Mouse (Mus musculus): ENCODE results near the gene Cd53. TPM values are rescaled to one million over a fixed set of nuclear protein-coding genes. Genes with fewer than 3 reads are reported as not detected.

The Cd53 gene
- total RNA-seq (2021): 1 to 10 TPM; 8.6 to 9.0 TPM
- long read RNA-seq, experiment 1, transcript Cd53-201 (8 exons, 1,742 nt): major isoform, 5 of 5 reads
- long read RNA-seq, experiment 1, partial matches to known transcripts: 0 of 5 reads
- long read RNA-seq, experiment 1, other reads (novel, unspliced or antisense): 0 of 5 reads
- long read RNA-seq, experiment 2, partial matches to known transcripts: 3 of 5 reads
- long read RNA-seq, experiment 2, other reads (novel, unspliced or antisense): 0 of 5 reads

GRCm38 (mm10) chr3:106789930-106790329, at the start of gene Cd53:
Cd53 (minus strand) TSS chr3:106790149.
- no peak for TF ChIP-seq CTCF (IDR thresholded peaks at IDR 0.05)
- 0 out of 2 replicates have a peak within 1 kb of the TSS, but pooled peaks have one; percentile 10 for H3K27ac ChIP-seq
- no peak within 1 kb of the TSS; the same call in 1 of the 2 replicates for H3K4me3 ChIP-seq
- DNase-seq (ENCODE audit: extremely low spot score in 1 of 2, low spot score in 2 of 2): no peak
- intact Hi-C loops (cut with DNase I): no loop called here

- DNase-seq (ENCODE audit: extremely low spot score in 1 of 2, low spot score in 2 of 2): no peak
- intact Hi-C loops (cut with DNase I): no loop called here
- H3K4me3 ChIP-seq: no peak overlapping the region
- TF ChIP-seq CTCF (IDR thresholded peaks at IDR 0.05): no peak
- H3K27ac ChIP-seq: no peak overlapping the region
Measured at GRCm38 (mm10) chr3:106832107-106832506, 42.2 kb upstream of the Cd53 start.

DNA sequence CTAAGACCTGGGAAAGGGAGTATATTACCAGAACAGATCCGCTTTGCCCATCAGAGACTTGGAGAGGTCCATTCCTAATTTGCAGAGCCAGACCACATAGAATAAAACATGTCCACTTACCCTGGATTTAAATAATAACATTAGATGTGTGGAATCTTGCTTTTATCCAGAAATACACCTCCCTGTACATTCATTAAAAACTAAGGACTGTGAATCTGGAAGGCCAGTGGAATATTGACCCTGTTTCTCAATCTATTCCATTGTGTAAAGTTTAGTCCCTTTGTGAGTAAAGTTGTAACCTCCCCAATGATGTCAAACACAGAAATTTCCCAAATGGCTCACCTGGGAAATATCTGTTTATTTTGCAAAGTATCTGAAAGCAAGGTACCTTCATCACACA, 36.2 kb upstream of the Cd53 start, which contains the start of gene Olfr266:
TSS of gene Olfr266 (minus strand) at position 101 of the 400 bp plus-strand sequence.
- Histone ChIP-seq H3K27ac (no peak within 1 kb of the TSS), H3K4me3 (no peak within 1 kb of the TSS)
- intact Hi-C loops (cut with DNase I): no loop called here
- no peak for DNase-seq (ENCODE audit: extremely low spot score in 1 of 2, low spot score in 2 of 2)
- no peak for TF ChIP-seq CTCF (IDR thresholded peaks at IDR 0.05)

- no peak overlapping the region for H3K27ac ChIP-seq
- no peak overlapping the region for H3K4me3 ChIP-seq
- TF ChIP-seq CTCF (IDR thresholded peaks at IDR 0.05): no peak
- DNase-seq (ENCODE audit: extremely low spot score in 1 of 2, low spot score in 2 of 2): no peak
- intact Hi-C loops (cut with DNase I): no loop called here
Measured at GRCm38 (mm10) chr3:106817676-106818075, 27.7 kb upstream of the Cd53 start.

DNA sequence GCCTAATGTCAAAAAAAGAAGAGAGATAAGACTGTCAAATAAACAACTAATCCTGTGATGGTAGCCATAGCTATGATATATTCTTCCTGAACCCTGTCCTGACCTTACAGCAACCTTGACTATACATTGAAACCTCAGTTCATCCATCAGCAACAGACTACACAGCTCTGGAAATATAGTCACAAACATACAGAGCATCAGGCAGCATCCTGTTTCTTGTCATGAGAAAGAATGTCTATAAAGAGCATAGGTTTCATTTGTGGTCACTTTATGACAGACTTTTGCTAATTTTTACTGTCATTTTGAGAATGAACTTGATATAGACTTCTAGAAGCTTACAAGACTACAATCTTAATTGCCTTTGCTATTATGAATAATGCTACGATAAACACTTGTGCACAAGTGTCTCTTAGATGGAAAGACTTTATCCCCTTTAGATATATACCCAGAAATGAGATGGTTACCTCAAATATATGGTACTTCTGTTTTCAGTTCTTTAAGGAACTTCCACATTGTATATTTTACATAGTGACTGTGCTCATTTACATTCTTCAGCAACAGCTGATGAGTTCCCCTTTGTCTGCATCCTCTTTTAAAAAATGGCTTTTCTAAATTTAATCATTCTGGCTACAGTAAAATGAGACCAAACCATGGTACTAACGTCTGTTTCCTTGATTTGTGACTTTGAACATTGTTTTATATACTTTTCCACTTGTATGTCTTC, 19.2 kb upstream of the Cd53 start:
- DNase-seq (ENCODE audit: extremely low spot score in 1 of 2, low spot score in 2 of 2): no peak
- intact Hi-C loops (cut with DNase I): no loop called here
- Histone ChIP-seq H3K27ac (no peak overlapping the region), H3K4me3 (no peak overlapping the region)
- TF ChIP-seq CTCF (IDR thresholded peaks at IDR 0.05): no peak

- no peak for DNase-seq (ENCODE audit: extremely low spot score in 1 of 2, low spot score in 2 of 2)
- intact Hi-C loops (cut with DNase I): no loop called here
- H3K4me3 ChIP-seq: no peak overlapping the region
- TF ChIP-seq CTCF (IDR thresholded peaks at IDR 0.05): no peak
- H3K27ac ChIP-seq: no peak overlapping the region
Measured at GRCm38 (mm10) chr3:106798079-106798478, 8.1 kb upstream of the Cd53 start.

- no peak overlapping the region for H3K27ac ChIP-seq
- intact Hi-C loops (cut with DNase I): no loop called here
- no peak for TF ChIP-seq CTCF (IDR thresholded peaks at IDR 0.05)
- H3K4me3 ChIP-seq: no peak overlapping the region; the same call in 1 of the 2 replicates
- DNase-seq (ENCODE audit: extremely low spot score in 1 of 2, low spot score in 2 of 2): no peak
Measured at GRCm38 (mm10) chr3:106788440-106788887, 1.5 kb downstream of the Cd53 start.

DNA sequence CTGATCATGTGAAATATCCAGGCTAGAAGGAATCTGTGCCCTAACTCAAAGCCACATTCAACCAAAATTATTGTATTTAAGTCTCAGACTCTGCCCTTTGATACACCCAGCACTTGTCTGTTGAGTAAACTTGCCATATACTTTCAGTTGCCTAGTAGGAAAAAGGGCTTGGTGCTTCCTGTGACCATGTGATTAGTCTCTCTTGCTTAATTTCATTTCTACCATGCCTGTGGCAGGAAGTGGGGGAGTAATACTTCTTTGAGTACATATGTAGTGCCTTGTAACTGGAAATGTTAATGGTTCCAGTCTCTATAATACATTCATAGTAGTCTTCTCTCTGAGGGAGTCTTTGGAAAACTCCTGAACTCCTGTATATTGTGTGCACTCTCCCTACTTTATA, 2.0 kb downstream of the Cd53 start:
- no peak for TF ChIP-seq CTCF (IDR thresholded peaks at IDR 0.05)
- intact Hi-C loops (cut with DNase I): no loop called here
- Histone ChIP-seq H3K4me3 (no peak overlapping the region), H3K27ac (no peak overlapping the region)
- DNase-seq (ENCODE audit: extremely low spot score in 1 of 2, low spot score in 2 of 2): no peak

DNA sequence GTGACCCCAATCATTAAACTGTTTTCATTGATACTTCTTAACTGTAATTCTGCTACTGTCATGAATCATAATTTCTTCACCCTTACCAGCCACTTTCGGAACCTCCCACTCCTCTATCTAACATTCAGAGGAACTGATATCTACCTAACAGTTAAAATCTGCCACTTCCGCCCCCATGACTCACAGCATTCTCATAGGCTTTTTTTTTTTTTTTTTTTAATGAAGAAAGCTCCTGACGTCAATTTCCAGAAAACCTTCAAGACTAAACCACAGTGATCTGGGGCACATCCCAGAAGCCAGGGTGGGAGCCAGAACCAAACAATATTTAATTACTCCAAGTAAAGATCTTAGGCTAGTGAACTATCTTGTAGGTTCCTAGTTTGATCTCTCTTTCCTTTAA, 4.8 kb downstream of the Cd53 start:
- Histone ChIP-seq H3K4me3 (no peak overlapping the region), H3K27ac (no peak overlapping the region)
- DNase-seq (ENCODE audit: extremely low spot score in 1 of 2, low spot score in 2 of 2): no peak
- no peak for TF ChIP-seq CTCF (IDR thresholded peaks at IDR 0.05)
- intact Hi-C loops (cut with DNase I): no loop called here

- no peak for DNase-seq (ENCODE audit: extremely low spot score in 1 of 2, low spot score in 2 of 2)
- Histone ChIP-seq H3K4me3 (no peak overlapping the region), H3K27ac (no peak overlapping the region)
- intact Hi-C loops (cut with DNase I): loop anchor here (5.0 kb wide), 1 partner anchor 110 kb away; no protein-coding TSS in a partner anchor
- peak; percentile 21 for TF ChIP-seq CTCF (IDR thresholded peaks at IDR 0.05)
Measured at GRCm38 (mm10) chr3:106771834-106772233, 18.1 kb downstream of the Cd53 start.

DNA sequence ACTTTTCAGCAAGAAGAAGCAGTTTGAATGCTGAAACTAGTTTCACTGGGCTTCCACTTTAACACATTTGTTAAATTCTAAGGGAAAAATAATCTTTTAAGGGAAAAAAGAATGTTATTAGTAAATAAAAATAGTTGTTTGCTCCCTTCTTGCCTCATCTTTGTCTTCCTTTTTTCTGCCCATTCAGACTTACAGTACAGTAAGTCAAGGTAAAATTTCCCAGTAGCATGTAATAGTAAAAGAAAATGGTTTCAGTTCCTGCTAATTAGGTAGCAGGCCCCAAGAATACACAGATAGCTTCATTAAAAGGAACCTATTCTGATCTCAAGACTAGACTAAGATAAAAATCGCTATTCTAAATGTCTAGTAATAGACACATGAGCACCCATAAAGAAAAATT, 34.1 kb downstream of the Cd53 start:
- no peak for DNase-seq (ENCODE audit: extremely low spot score in 1 of 2, low spot score in 2 of 2)
- H3K27ac ChIP-seq: no peak overlapping the region
- no peak overlapping the region for H3K4me3 ChIP-seq
- intact Hi-C loops (cut with DNase I): no loop called here
- no peak for TF ChIP-seq CTCF (IDR thresholded peaks at IDR 0.05)
